Comparison of ENCODE assay signal across 34 mouse cellular contexts in genomic region chr14:48017971-48018370, GRCm38 (mm10).
"Had no signal": no experiment of that assay in that cellular context is flagged by ENCODE, and none has a peak within 500 bp of the region (broad histone marks: within the 10 kb centered on the region; RNA-seq: fewer than 3 reads in every experiment).

No protein-coding gene starts in this region.

- H3K9ac ChIP-seq: heart, embryonic 13.5 days; heart, embryonic 15.5 days; hindbrain, embryonic 12.5 days; hindbrain, embryonic 13.5 days; hindbrain, embryonic 14.5 days; hindbrain, embryonic 15.5 days; intestine, embryonic 15.5 days; kidney, embryonic 15.5 days had no signal

- H3K27me3 ChIP-seq: heart, embryonic 13.5 days; heart, embryonic 15.5 days; hindbrain, embryonic 12.5 days; hindbrain, embryonic 13.5 days; hindbrain, embryonic 15.5 days; intestine, embryonic 15.5 days; kidney, embryonic 15.5 days had no signal

- ATAC-seq: hindbrain, embryonic 16.5 days; hindbrain, postnatal 0 days; inflammation-experienced regulatory T-cells, adult 6 months; intestine, embryonic 15.5 days; intestine, embryonic 16.5 days; intestine, postnatal 0 days had no signal

- H3K4me2 ChIP-seq: heart, embryonic 11.5 days; heart, embryonic 13.5 days; heart, embryonic 15.5 days; hindbrain, embryonic 12.5 days; hindbrain, embryonic 13.5 days; hindbrain, embryonic 14.5 days; hindbrain, embryonic 15.5 days; intestine, embryonic 15.5 days; kidney, embryonic 15.5 days had no signal

- H3K4me1 ChIP-seq: heart, embryonic 10.5 days; heart, embryonic 13.5 days; heart, embryonic 15.5 days; hindbrain, embryonic 10.5 days; hindbrain, embryonic 12.5 days; hindbrain, embryonic 15.5 days; intestine, embryonic 15.5 days; kidney, embryonic 15.5 days had no signal

- H3K36me3 ChIP-seq: heart, embryonic 10.5 days; heart, embryonic 13.5 days; heart, embryonic 15.5 days; hindbrain, embryonic 10.5 days; hindbrain, embryonic 12.5 days; hindbrain, embryonic 13.5 days; hindbrain, embryonic 15.5 days; intestine, embryonic 15.5 days; kidney, embryonic 15.5 days had no signal

- DNase-seq: heart, postnatal 10 days; heart, postnatal 14 days; heart, postnatal 36 days; heart, postnatal 4 days; kidney, adult 11 months; kidney, adult 18-20 months; kidney, adult 2 months; kidney, adult 8-10 months; kidney, adult 9 months; kidney, postnatal 10 days; kidney, postnatal 14 days; kidney, postnatal 25 days; kidney, postnatal 36 days; kidney, postnatal 4 days; layer of hippocampus, adult 9-11 months; layer of hippocampus, postnatal 36 days had no signal

- H3K9me3 ChIP-seq: heart, embryonic 10.5 days; heart, embryonic 13.5 days; heart, embryonic 15.5 days; hindbrain, embryonic 10.5 days; hindbrain, embryonic 12.5 days; hindbrain, embryonic 13.5 days; hindbrain, embryonic 15.5 days; intestine, embryonic 15.5 days; kidney, embryonic 15.5 days had no signal

- H3K4me3 ChIP-seq: heart, embryonic 10.5 days; heart, embryonic 13.5 days; heart, embryonic 15.5 days; hindbrain, embryonic 10.5 days; hindbrain, embryonic 12.5 days; hindbrain, embryonic 13.5 days; hindbrain, embryonic 15.5 days; intestine, embryonic 15.5 days; kidney, embryonic 15.5 days; layer of hippocampus, adult 2 months had no signal

- H3K27ac ChIP-seq: heart, embryonic 10.5 days; heart, embryonic 13.5 days; heart, embryonic 15.5 days; hindbrain, embryonic 10.5 days; hindbrain, embryonic 12.5 days; hindbrain, embryonic 13.5 days; hindbrain, embryonic 14.5 days; hindbrain, embryonic 15.5 days; hindbrain, postnatal 0 days; intestine, embryonic 15.5 days; kidney, embryonic 15.5 days; kidney, postnatal 0 days; layer of hippocampus, adult 2 months had no signal
